Mouse (Mus musculus): ENCODE measurements around the gene H1f0. TPM values are rescaled to one million over a fixed set of nuclear protein-coding genes. Genes with fewer than 3 reads are reported as not detected.

H1f0 gene
- total RNA-seq, 2 experiments from 2014 or later, result 193 to 214 TPM

- DNase-seq, result no peak
These were observed 10.1 kb downstream of the H1f0 start for GRCm38 (mm10) chr15:79038331-79038730.

GRCm38 (mm10) chr15:79038853-79039252, 10.6 kb downstream of the H1f0 start:
- peak; percentile 76 for DNase-seq

DNA sequence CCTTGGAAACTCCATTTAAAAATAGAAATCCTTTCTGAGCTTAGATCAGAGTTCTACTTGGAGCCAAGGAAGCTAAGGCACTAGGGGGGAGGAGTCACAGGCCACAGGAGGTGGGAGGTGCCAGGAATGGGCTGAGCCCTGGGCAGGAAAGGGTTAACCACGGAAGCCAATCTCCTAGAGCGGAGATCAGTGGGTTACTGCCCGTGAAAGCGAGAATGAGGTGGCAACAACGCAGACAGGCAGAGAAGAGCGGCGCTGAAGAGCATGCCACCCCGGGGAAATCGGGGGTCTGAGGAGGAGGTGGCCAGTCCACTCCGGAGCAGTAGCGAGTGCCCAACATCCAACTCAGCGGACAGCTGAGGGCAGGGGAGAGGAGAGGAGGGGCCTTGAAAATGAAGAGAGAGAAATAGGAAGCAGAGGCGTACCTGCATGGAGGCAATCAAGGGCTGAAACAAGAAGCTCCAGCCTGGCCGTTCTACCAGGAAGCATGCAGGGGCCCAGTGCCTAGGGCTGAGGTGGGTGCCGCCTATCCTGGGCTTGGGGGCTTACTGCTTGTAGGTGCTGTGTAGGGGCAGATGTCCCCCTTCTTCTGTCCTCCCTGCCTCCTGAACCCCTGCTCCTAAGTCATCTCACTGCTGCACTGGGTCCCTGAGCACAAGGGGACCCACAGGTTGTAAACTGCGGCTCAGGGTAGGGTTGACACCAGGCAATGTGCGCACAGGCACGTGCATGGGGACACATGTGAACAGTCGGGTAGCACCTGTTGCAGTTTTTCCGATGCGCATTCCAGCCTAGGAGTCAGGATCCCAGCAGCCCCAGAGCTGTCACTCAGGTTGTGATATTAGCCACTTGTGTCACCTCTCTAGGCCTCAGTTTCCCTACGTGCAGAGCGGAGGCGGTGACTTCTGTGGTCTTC, 12.5 kb downstream of the H1f0 start:
- DNase-seq, result no peak

DNA sequence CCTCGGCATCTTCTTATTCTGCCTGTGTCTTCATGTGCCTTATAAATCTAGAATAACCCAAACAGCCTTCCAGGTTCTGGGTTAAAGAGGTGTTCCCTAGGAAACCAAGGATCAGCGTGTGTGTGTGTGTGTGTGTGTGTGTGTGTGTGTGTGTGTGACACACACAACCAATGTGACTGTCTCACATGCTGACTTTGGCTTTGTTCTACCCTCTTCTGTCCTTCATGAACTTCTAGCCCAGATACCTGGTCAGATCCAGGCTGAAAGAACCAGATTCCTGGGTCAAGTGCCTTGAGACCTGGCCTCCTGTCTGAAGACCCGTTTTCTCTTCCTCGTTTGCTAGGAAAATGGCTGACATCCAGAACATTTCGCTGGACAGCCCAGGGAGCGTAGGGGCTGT, 13.3 kb downstream of the H1f0 start, which contains the start of gene Galr3:
Galr3 (plus strand) TSS at position 301 of the 400 bp plus-strand sequence.
- DNase-seq, result no peak

DNA sequence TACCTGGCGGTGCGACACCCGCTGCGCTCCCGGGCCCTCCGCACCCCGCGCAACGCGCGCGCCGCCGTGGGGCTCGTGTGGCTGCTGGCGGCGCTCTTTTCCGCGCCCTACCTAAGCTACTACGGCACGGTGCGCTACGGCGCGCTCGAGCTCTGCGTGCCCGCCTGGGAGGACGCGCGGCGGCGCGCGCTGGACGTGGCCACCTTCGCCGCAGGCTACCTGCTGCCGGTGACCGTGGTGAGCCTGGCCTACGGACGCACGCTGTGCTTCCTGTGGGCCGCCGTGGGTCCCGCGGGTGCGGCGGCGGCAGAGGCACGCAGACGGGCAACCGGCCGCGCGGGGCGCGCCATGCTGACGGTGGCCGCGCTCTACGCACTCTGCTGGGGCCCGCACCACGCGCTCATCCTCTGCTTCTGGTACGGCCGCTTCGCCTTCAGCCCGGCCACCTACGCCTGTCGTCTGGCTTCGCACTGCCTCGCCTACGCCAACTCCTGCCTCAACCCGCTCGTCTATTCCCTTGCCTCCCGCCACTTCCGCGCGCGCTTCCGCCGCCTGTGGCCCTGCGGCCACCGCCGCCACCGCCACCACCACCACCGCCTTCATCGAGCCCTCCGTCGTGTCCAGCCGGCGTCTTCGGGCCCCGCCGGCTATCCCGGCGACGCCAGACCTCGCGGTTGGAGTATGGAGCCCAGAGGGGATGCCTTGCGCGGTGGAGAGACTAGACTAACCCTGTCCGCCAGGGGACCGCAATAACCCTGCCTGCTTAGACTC, 14.7 kb downstream of the H1f0 start:
- no peak for DNase-seq

DNA sequence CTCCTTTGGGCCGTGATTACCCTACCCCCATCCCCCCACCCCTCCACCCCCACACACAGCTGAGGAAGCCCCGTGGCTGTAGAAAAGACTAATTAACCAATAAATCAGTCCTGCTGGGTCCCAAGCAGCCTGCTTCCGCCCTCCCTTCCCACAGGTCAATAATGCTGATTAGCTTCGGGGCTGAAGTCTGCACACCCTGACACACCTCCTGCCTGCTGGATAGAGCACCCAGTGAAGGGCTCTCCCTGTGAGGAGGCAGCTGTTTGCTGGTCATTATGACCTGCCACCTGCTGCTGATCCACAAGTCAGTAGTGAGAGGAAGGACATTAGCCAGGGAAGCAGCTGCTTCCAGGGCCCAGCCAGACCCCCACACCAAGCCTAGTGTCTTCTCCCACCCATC, 16.6 kb downstream of the H1f0 start:
- no peak for DNase-seq

DNA sequence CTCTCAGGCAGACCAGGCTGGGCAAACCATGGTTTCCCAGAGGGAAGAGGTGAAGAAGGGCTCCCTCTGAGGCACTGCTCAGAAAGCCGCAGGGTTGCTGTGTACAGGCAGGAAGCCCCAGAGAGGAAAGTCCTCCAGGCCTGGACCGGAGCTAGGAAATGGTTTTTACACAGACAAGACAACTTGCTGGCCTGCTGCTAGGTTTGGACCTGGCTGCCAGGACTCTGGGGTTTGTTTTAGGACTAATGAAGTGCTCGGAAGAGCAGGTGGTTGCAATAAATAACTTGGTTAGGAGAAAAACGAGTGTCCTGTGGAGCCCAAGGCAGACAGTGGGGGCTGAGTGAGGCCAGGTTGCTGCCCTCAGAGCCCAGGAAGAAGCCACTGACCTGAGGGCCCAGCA, 19.9 kb downstream of the H1f0 start:
- no peak for DNase-seq

DNA sequence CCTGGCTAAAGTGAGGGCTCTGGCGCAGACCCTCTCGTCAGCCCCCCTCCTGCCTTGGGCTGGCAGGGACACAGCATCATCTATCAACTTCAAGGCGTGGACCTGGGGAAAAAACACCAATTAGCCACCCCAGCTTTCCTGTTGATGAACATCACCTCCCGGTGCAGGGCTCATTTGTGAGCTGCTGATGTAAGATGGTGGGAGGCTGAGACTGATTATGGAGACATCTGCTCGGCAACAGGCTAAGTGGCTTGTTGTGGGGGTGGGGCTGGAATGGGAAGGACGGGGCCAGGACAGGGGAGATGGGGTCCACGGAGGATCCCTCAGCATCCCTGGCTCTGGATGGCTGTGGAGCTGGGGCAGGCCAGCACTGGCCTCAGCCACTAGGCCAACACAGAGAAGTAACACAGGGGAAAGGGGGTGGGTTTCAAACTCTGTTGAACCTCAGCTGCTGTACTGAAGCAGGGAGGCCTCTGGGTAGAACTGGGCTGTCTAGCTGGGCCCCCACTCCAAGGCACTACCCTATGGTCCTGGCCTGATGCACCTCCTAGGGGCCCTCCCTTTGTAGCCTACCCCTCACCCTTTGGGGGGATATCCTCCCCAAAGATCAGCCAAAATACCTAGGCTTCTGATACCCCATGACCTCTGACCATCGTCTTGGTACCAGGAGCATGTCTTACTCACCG, 22.1 kb downstream of the H1f0 start:
- DNase-seq, result no peak

DNA sequence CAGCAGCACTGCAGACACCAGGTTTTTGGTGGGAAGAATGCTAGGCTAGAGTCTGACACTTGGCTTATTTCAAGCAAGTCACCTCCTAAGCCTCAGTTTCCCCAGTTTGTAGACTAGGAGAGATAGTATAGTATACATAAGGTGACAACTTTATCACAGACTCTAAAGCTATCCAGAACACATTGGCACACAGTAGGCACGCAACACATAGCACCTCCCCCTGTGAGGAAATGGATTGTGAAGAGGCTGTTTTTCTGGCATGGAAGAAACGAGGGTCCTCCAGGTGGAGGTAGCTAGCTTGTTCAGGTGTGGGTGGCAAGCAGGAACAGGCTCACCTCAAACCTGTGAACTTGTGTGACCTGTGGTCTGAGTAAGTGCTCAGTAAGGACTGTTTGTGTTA, 22.7 kb downstream of the H1f0 start:
- no peak for DNase-seq

DNA sequence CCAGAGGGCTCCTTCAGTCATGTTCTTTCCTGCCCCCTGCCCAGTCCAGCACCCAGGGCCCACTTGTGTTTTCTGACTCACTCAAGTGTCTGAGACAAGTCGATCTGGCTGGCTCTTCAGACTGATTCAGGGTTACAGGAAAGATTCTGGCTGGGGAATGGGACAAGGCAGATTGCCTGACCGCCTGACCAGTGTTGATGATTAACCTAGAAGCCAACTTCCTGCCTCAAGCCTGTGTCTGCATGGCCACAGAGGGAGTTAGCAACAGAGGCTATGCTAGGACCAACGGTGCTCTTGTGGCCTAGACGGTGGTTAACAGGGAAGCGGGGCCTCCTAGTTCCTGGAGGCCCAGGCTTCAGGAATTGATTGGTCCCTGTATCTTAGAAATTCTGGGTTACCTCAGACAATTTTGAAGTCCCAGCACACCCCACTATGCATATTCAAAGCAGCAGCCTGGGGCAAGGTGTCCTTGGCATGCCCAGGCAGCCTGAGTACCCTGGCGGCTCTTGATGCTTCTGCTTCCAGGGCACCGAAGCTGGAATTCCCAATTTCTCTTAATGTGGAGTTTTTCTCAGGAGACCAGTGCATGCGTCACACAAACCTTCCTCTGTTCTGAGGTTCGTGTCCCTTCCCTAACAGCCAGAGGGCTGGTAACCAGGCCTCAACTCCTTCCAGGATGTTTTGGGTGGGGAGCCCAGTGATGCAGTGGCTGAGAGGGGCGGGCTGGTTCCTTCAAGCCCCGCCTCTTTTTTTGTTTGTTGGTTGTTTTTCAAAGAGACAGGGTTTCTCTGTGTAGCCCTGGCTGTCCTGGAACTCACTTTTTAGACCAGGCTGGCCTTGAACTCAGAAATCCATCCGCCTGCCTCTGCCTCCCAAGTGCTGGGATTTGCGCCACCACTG, 23.5 kb downstream of the H1f0 start:
- no peak for DNase-seq

- no peak for DNase-seq
These were observed 24.1 kb downstream of the H1f0 start for GRCm38 (mm10) chr15:79052366-79052765.

DNA sequence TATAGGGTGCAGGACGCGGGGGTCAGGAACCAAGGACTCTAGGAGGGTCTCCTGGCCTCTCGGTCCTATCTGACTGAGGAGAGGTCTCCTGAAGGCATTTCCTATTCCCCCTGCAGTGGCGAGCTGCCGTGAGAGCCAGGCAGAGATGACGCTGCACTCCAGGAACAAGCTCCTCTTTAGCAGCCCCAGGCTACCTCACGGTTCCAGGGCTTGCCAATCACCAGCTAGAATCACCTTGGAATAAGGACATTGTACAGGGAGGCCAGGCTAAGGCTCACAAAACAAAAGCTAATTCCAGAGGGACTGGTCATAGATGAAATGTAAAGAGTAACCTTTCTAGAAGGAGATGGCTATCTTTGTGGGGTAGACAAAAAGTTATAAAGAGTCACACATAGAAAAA, 28.4 kb downstream of the H1f0 start:
- DNase-seq, result no peak

DNA sequence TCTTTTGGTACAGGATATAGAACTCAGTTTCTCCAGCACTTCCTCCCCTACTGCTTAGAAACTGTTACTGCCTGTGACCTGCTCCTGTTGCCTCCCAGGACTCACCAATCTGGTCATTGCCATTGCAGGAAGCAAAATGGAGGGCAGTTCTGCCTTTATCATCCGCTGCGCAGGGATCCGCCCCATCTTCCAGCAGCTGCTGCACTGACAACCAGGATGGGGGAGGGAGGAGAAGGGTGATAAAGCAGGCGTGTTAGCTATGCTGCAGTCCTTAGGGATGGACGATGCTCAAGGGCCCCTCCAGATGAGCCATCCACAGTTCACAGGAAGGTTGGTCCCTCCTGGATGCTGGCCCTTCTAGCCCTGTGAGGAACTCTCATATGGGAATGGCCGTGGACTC, 29.6 kb downstream of the H1f0 start:
- DNase-seq, result no peak

GRCm38 (mm10) chr15:79060887-79061565, 32.8 kb downstream of the H1f0 start:
- no peak for DNase-seq

GRCm38 (mm10) chr15:79062376-79063159, 34.3 kb downstream of the H1f0 start, which contains the start of gene Ankrd54:
TSS of gene Ankrd54 (minus strand) at chr15:79062893.
- peak; percentile 93 for DNase-seq

- no peak for DNase-seq
These were observed 35.0 kb downstream of the H1f0 start for GRCm38 (mm10) chr15:79063160-79063740.

- no peak for DNase-seq
These were observed 37.0 kb downstream of the H1f0 start for GRCm38 (mm10) chr15:79065086-79065770.

GRCm38 (mm10) chr15:79066276-79066675, 38.0 kb downstream of the H1f0 start:
- DNase-seq, result no peak

GRCm38 (mm10) chr15:79067631-79068030, 39.4 kb downstream of the H1f0 start:
- no peak for DNase-seq

All from gastrocnemius, postnatal 10 days (tissue).